Mouse (Mus musculus) kidney, postnatal 4 days (tissue): ENCODE data around the gene Nhlrc2.

Experiments used
- DNase-seq, 2 experiments: peaks; one replicate each; pipeline ENCODE4 v3.0.0; 2021; ENCODE audit warnings: mixed read lengths in 2 of 2

Nhlrc2 gene

DNA sequence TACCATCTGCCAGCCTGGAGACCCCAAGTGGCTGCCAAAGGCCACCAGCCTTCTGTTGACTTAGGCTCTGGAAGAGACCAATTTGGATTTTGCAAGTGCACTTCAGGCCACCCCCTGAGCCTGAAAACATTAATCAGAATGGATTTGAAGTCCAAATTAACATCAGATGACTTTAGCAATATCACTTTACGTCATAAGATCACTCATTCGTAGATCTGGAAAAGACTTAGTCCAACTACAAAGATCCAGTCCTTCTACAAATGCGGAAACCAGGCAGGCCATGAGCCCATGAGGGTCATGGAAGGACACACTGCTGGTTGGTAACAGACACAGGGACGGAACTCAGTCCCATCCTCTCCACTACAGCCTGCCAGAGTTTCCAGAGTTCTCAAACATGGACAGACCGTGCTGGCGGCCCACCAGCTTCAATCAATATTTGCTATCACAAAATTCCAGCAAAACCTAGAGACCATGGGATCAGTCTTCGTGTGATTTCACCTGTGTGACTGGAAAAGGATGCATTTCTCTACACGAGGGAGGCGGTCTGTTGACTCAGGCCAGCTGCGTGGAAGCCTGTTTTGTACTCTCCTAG is 79.9 kb downstream of the Nhlrc2 start:
- no peak for DNase-seq

DNA sequence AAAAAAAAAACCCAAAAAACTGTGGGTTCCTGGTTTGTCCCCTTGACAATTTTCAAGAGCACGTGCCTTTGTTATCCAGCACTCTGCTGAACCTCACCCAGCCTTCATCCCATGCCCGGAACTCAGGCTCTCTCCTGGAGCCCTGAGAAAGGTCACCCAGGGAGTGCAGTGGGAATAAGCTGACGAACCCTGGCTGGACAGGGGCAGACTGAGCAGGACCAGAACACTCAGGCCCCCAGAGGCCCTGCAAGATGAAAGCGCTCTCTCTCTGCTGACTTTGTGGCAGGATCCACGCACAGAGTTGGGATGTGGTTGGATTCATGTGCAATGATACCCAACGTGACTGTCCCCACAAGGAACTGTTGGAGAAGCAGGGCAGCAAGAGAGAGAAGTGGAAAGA is 81.6 kb downstream of the Nhlrc2 start:
- DNase-seq = no peak

DNA sequence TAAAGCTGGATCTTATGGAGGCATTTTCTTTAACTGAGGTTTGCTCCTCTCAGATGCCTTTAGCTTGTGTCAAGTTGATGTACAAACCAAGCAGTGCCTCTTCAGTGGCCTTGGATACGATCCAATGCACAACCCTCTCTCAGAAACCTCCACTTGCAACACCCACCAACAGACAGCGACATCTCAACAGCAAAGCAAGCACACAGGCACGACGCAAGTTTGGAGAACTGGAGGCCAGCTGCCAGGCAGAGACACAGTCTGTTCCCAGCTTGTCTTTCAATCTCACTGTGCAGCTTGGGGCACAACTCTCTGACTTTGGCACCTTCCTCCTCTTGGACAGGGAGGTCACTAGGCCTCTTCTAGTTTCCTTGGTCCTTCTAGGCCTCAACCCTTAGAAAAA is 83.0 kb downstream of the Nhlrc2 start:
- DNase-seq = no peak

DNA sequence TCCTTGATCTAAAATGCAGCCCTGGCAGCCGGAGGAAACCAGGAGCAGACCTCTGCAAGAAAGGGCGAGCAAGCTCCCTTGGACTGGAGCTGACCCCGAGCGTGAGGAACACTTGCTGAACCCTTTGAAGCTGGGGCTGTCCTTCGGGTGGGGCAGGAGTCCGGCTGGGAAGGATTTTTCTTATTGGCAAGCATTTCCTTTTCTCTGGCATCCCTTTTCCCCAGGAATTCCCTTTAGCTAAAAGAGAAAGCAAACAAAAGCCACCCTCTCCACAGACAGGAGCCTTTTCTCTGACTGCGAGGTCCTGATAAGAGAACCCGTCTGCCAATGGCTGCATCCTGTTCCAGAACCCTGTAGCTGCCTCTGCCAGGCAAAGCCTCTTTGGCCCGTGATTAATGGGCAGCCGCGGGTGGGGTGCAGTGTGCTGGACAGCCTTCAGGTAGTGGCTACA is 83.4 kb downstream of the Nhlrc2 start:
- peak; percentile 30 to 47 for DNase-seq

GRCm38 (mm10) chr19:56637035-56637683 is 89.1 kb downstream of the Nhlrc2 start:
- DNase-seq = no peak

- no peak for DNase-seq
Measured at GRCm38 (mm10) chr19:56637684-56638049, 89.6 kb downstream of the Nhlrc2 start.

DNA sequence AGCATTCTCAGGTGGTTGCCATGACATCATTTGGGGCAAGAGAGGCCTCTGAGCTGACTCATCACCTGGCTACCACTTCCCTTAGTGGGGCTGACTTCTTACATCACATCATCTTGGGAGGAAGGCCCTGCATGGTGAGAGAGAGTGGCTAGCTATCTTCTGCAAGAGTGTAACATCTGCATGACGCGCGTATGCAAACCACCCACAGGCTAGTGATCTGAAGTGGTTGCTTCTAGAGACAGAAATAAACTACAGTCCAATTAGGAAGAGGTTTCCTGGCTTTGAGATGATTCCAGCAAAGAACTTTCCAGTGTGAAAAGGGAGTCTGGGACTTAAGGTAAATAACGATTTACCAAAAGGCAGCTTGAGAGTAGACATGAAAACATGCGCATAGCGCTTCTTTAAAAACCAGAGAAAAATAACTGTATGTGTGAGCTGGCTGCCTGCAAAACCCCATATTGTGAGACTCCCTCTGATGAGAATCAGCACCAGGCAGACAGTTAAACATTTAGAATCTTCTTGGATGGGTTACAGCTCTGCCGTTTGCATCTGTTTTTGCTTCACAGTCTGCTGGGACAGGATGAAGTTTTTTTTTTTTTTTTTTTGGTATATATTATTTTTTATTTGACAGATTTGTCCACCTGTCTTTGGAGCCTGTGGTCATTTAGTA is 99.5 kb downstream of the Nhlrc2 start:
- no peak for DNase-seq

DNA sequence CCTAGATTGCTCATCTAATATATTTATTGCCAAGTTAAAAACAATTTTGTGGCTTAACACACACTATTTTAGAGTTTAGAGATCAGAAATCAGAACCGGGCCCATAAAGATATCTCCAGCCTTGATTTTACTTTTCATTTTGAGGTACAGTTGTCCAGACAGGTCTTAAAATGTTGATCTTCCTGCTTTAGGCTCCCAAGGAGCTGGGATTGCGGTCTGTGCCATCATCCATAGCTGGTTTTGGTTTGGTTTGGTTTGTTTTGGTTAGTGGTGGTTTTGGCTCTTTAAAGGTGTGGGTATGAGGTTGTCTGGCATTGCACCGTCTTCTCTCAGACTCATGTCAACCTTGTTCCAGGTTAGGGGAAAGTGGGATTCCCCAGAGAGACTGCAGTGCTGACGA is 103.2 kb downstream of the Nhlrc2 start:
- DNase-seq = no peak

DNA sequence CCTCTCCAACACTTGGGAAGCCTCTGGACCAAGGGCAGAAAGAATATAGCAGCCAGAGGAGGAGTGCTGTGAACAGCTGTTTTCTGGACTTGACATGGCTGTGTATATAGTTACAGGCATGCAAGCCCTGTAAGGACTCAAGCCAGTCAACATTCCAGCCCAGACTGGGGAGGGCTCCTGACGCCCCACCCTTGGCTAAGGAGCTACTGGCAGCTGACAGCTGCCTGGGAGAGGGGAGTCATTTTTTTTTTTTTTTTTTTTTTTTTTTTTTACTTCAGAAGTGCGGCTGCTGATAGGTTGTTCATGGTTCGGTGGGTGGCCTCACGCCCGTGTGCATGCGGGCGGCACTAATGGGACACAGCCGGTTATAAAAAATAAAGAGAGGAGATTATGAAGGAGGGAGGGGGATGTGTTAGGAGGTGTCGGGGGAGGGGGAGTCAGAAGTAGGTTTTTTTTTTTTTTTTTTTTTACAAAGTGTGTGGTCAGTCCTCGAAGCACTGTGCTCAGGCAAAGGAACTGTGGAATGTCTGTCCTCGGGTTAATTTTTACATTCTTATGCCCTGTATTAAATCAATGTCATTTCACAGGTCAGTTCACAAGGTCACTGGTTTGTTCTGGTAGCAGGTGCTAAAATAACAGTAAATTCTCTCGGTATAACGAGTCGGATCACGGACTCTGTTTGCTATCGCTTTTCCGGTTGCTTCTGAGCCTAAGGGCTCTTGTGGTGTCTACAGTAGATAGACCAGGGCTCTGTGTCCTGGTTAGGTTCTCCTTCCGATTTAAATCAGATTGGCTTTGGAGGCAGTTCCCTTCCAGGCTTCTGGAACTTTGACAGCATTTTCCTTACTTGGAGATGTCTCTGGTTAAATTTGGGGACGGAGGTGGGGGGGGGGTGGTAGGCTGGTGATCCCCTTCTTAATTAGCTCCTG is 104.2 kb downstream of the Nhlrc2 start:
- peak; percentile 58 to 74 for DNase-seq
